Mouse (Mus musculus): ENCODE measurements around the gene Nptxr.
A peak's percentile ranks its signal among the peaks of the same experiment; 100 is the strongest.

Nptxr gene

DNA sequence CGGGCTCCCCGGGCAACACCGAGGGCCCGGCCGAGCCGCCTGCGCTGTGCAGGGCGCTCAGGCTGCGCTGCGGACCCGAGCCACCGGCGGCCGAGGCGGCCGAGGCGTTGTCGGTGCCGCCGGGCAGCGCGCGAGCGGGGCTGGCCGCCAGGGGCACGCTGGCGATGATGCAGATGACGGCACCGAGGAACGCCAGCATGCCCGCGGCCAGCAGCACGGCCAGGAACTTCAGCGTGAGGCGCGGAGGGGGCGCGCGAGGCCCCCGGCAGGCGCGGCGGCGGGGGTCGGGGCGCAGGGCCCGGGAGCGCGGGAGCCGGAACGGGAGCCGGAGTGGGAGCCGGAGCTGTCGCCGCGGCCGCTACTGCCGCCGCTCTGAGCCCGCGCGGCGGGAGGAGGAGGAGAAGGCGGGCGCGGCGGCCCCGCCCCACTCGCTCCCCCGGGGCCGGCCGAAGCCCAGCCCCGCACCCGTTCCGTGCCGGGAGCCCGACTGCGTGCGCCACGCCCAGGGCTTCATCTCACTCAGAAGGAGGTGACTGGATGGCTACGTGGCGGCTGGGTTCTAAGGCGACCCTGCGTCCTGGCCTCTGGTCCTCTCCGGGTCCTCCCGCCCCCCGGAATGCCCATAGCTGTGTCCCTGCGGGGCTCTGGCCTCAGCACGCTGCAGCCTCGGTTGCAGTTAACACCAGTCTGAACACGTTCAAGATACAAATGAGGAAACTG is at the start of gene Nptxr:
Gene Nptxr (minus strand): TSS at position 415 of the 720 bp plus-strand sequence.
- no peak for DNase-seq (ENCODE audit: low spot score)

DNA sequence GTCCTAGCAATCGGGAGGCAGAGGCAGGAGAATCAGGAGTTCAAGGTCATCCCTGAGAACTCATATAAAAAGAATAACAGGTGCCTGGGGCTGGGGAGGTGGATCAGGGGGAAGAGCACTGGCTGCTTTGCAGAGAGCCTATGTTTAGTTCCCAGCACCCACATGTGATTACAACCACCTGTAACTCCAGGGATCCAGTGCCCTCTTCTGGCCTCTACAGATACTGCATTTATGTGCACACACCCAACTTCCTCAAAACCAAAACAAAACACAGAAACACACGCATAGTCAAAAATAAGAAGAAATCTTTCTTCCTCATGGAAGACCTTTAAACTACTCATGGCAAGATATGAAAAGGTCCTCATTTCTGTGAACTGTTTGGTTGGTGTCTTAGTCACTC is 45.6 kb upstream of the Nptxr start:
- no peak for DNase-seq (ENCODE audit: low spot score)

DNA sequence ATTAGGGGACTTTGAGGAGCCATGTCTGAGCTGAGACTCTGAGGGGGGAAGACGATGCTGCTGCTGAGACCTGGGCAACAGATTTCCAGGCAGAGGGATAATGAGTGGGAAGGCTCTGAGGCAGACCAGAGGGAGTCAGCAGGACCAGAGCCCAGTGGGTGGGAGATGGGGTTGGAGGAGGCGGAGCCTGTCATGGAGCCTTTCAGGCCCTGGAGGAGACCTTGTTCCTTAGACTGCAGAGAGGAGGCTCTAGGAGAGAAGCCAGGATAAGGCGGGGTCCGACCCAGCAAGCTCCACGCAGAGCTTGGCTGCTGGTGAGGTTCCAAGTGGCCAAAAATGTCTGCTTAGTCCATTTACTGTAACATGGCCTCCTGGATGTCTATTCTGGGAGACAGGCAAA is 42.5 kb upstream of the Nptxr start:
- no peak for DNase-seq (ENCODE audit: low spot score)

DNA sequence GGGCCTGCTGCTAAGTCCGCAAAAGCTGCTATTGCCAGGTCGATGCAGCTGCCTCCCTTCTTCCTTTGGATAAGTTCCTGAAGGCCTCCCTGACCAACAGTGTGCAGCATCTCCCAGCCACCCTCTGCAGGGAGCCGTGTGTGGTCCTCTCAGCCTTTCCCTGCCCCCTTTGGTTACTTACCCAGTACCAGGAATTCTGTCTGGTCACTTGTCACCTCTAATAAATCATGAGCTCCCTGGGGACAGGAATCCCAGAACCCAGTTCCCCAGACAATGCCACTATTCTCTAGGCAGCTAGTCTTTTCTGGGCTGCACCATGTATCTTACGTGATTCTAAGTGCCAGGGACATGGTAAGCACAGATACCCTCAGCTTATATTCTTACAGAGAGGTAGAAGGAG is 41.4 kb upstream of the Nptxr start:
- no peak for DNase-seq (ENCODE audit: low spot score)

GRCm38 (mm10) chr15:79842985-79843384 is 38.4 kb upstream of the Nptxr start:
- no peak for DNase-seq (ENCODE audit: low spot score)

DNA sequence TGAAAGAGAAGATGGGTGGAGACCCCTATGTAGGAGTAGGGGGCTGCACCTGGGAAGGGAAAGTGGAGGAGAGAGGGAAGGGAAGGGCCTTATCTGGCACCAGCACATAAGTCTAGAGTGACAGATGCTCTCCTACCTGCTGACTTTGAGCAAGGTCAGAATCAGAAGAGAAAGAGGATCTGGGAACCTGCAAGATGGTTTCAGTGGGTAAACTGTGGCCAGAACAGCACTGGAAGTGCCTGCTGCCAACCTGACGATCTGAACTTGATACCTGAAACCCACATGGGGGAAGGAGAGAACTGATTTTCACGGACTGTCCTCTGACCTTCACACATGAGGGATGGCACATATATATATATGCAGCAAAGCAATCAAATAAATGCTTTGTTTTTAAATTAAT is 35.7 kb upstream of the Nptxr start:
- DNase-seq (ENCODE audit: low spot score) = no peak

DNA sequence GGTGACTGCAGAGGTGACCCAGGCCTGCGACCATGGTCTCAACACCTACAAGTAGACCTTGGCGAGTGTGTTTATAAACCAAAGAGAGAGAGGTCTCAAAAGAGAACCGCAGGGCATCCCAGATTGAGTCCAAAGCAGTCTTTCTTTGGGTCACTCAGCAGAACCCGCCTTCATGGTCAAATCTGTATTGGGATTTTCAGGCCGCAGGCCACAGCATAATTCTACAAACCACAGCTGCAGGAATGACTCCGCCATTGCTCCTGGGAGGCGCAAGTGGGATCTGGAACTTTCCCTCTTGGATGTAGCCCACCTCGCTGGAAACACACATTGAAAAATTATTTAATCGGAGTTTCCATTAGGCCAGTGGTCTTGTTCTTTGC is 30.3 kb upstream of the Nptxr start:
- DNase-seq (ENCODE audit: low spot score) = no peak

DNA sequence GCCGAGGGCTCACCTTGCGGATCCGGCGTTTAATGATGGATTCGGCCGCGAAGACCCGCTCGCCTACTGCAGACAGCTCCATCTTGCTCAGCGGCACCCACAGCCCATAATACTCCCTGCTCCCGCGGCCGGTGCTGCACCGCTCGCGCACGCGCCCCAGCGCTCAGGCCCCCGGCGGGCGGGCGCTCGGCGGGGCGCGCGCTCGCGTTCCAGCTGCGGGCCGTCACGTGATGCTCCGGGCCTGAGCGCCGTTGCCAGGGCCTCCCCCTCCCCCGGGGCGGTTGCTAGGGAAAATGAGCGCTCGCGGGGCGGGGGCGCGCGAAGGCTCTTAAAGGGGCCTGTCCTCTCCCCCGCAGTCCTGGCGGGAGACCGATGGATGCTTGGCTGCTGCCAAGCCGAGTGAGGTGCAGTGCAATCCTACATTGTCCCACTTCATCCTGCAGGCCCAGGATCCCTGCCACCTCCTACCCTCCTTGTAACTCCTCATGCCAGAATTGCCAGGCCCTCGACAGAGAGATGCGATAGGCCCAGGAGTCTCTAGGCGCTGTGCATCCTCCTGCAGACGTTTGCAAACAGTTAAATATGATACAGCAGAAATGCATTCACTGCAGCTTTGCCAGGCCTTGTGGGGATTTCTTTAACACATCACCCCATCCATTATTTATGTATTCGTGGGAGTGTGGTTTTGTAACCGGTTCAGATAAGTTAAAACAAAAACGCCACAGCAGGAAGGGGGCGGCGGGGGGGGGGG is 29.7 kb upstream of the Nptxr start, which contains the start of the genes Npcd and Cbx6:
Gene Npcd (minus strand): TSS at position 108 of the 751 bp plus-strand sequence.
Gene Cbx6 (minus strand): TSS at position 559 of the 751 bp plus-strand sequence.
- DNase-seq (ENCODE audit: low spot score) = peak; percentile 84

GRCm38 (mm10) chr15:79833251-79834050 is 28.9 kb upstream of the Nptxr start:
- DNase-seq (ENCODE audit: low spot score) = no peak

DNA sequence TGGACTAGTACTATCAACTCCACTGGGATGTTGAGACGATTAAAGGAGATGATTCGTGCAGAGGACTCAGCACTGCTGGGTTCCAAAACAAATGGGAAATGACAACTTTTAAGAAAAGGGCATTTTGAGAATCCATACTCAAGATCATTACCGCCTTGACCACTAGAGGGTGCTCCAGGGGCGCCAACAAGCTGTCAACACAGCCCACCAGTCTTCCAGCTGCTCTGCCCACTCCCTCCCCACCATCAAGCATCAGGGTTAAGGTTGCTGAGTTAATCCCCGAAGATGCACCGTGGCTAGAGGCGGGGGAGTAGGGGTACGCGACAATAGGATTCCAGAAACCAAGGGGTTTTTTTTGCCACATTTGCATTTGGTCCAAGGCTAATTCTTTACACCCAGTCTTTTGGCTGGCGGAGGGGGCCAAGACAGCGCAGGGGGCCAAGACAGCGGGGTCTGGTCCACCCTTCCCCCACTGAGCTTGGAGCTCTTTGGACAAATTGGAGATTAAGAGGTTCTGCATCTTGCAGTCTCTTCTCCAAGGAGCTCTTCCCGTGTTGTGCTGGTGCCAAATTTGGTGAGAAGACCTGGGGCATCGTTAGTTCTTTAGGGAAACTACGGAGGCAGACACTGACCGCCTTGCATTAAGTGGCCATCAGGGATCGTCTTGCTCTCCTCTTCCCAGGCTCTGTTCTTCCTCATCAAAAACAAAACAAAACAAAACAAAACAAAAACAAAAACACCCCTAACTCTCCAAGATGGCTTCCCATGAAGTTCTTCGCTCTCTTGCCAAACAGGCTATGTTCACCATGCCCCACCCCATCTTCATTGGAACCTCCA is 27.7 kb upstream of the Nptxr start:
- peak; percentile 69 for DNase-seq (ENCODE audit: low spot score)

DNA sequence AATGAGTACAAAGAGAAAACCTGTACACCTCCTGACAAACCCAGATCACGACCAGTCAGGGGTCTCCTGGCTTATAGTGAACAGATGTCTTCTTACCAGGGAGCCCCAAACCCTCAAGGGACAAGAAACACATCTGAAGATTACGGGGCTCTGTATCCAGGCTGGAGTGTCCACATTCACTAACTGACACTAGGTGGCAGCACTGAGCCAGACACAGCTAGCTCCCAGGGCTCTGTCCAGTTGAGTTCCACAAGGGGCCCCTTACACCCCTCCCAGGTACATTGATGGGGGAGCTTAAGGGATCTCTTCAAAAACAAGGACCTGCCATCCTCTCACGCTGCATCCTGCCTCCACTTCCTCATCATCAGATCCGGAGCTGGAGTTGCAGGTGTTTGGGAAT is 25.8 kb upstream of the Nptxr start:
- peak; percentile 64 for DNase-seq (ENCODE audit: low spot score)

- DNase-seq (ENCODE audit: low spot score) = no peak
These were observed 24.9 kb upstream of the Nptxr start for GRCm38 (mm10) chr15:79829431-79829830.

GRCm38 (mm10) chr15:79828366-79829035 is 23.9 kb upstream of the Nptxr start:
- DNase-seq (ENCODE audit: low spot score) = no peak

- no peak for DNase-seq (ENCODE audit: low spot score)
These were observed 23.2 kb upstream of the Nptxr start for GRCm38 (mm10) chr15:79827778-79828210.

DNA sequence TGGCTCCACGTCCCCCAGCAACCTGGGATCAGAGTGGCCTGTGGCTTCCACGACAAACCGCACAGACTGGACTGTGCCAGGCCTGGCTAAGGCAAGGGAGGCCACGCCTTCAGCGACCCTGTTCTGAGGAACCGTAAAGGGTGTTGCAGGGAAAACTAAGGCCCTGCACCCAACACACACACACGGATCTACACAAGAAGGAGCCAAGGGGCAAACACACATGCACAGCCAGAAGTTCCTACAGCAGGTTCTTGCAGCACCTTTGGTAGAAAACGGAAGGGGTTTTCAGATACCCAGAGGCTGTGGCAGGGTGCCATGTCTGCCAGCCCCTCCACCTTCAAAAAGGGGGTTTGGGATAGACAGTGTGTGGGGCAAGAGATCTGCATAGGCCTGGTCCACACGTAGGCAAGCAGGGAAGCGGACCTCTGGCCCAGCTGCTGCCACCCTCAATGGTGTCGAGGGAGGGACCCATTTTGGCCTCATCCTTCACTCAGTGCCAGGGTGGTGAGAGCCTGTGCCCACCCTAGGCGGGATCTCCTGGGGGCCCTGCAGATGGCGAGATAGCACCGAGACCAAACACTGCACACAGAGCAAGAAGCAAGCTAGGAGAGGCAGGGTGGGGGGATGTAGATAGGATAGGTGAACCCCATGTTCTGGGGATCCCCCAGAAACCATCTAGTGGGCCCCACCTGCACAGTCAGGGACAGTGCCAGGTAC is 22.7 kb upstream of the Nptxr start:
- no peak for DNase-seq (ENCODE audit: low spot score)

GRCm38 (mm10) chr15:79826221-79826935 is 21.8 kb upstream of the Nptxr start:
- DNase-seq (ENCODE audit: low spot score) = no peak

- peak; percentile 20 for DNase-seq (ENCODE audit: low spot score)
These were observed 20.7 kb upstream of the Nptxr start for GRCm38 (mm10) chr15:79825146-79825825.

GRCm38 (mm10) chr15:79823588-79824280 is 19.2 kb upstream of the Nptxr start:
- DNase-seq (ENCODE audit: low spot score) = no peak
